Mouse (Mus musculus) heart, embryonic 14.5 days (tissue): ENCODE measurements around the gene Nnmt. TPM values are rescaled to one million over a fixed set of nuclear protein-coding genes. Genes with fewer than 3 reads are reported as not detected.

ENCODE experiments used
- ATAC-seq: fragments of 200-750 bp; cut with Nextera tagmentation; 2 replicates; pipeline ENCODE4 v1.8.0; 2017; ENCODE audit warnings: low read depth, moderate TSS enrichment; ENCODE audit not compliant: insufficient number of reproducible peaks, insufficient read depth, low FRiP score
- H3K27ac ChIP-seq, 2 experiments: fragments of 200-500 bp in 1 of 2; fragments of 300-500 bp in 1 of 2; sonication (generic) in 1 of 2; replicated peaks in 1 of 2; 2 replicates each; pipeline ENCODE4 v1.5.1; 2012 to 2014; ENCODE audit warnings: low read depth in 2 of 2, low read length in 2 of 2, control low read depth in 1 of 2, mild to moderate bottlenecking in 1 of 2, mixed read lengths in 1 of 2; ENCODE audit not compliant: control insufficient read depth in 1 of 2, insufficient read depth in 1 of 2
- H3K27me3 ChIP-seq: fragments of 300-500 bp; sonication (generic); 2 replicates; pipeline ENCODE4 v1.6.1; 2014; ENCODE audit warnings: mild to moderate bottlenecking, low read length, control low read depth; ENCODE audit not compliant: control insufficient read depth, insufficient read depth
- H3K36me3 ChIP-seq: fragments of 300-500 bp; sonication (generic); 2 replicates; pipeline ENCODE4 v1.6.1; 2014; ENCODE audit warnings: mild to moderate bottlenecking, control low read depth, low read length, mixed read lengths; ENCODE audit not compliant: control insufficient read depth, insufficient read depth
- H3K4me1 ChIP-seq, 2 experiments: fragments of 200-500 bp in 1 of 2; fragments of 300-500 bp in 1 of 2; sonication (generic) in 1 of 2; 2 replicates each; pipeline ENCODE4 v1.6.1; 2012 to 2014; ENCODE audit warnings: low read length in 2 of 2, control low read depth in 1 of 2, mixed read lengths in 1 of 2; ENCODE audit not compliant: control insufficient read depth in 2 of 2, insufficient read depth in 2 of 2
- H3K4me2 ChIP-seq: fragments of 300-500 bp; sonication (generic); 2 replicates; pipeline ENCODE4 v1.6.1; 2014; ENCODE audit warnings: mild to moderate bottlenecking, low read length
- H3K4me3 ChIP-seq, 2 experiments: fragments of 200-500 bp in 1 of 2; fragments of 300-500 bp in 1 of 2; sonication (generic) in 1 of 2; 2 replicates each; pipeline ENCODE4 v1.5.1; 2012 to 2014; ENCODE audit warnings: low read length in 2 of 2, mild to moderate bottlenecking in 2 of 2, control low read depth in 1 of 2, low read depth in 1 of 2, moderate library complexity in 1 of 2; ENCODE audit not compliant: control insufficient read depth in 1 of 2, insufficient read depth in 1 of 2
- H3K9ac ChIP-seq: fragments of 300-500 bp; sonication (generic); 2 replicates; pipeline ENCODE4 v1.6.1; 2014; ENCODE audit warnings: mild to moderate bottlenecking, low read length
- H3K9me3 ChIP-seq: fragments of 300-500 bp; sonication (generic); 2 replicates; pipeline ENCODE4 v1.6.1; 2016; ENCODE audit warnings: low read length, control low read depth; ENCODE audit not compliant: control insufficient read depth
- whole genome bisulfite sequencing: fragments of 180-500 bp; shearing (Covaris S2); extraction: QIAGEN DNeasy Blood & Tissue Kit; methylation state at CpG from one replicate; pipeline ENCODE4 v1.1.7; 2014; 5-methylcytosine and 5-hydroxymethylcytosine counted together
- polyA plus RNA-seq: library from polyadenylated mRNA; unstranded; fragments of >200 nt; fragmentation: Nextera tagmentation; extraction: Ambion mirVana; gene quantifications from 2 replicates; pipeline ENCODE4 v1.2.1, GENCODE M21; 2014

Nnmt gene
- polyA plus RNA-seq, 1 experiment from 2014 or later = 4.4 TPM

GRCm38 (mm10) chr9:48549056-48549455, 55.9 kb downstream of the Nnmt start:
- WGBS = 68% methylated on average over 2 of the region's 2 CpGs
- no peaks in the 10 kb centered on the region for H3K9me3 ChIP-seq
- H3K9ac ChIP-seq = no peak overlapping the region
- no peak overlapping the region for H3K27ac ChIP-seq
- no peaks in the 10 kb centered on the region for H3K27me3 ChIP-seq
- no peak overlapping the region for H3K4me2 ChIP-seq
- H3K36me3 ChIP-seq = no peaks in the 10 kb centered on the region
- H3K4me3 ChIP-seq = no peak overlapping the region
- no peak for ATAC-seq
- no peaks in the 10 kb centered on the region for H3K4me1 ChIP-seq

GRCm38 (mm10) chr9:48547233-48547632, 57.7 kb downstream of the Nnmt start:
- no peaks in the 10 kb centered on the region for H3K4me1 ChIP-seq
- H3K9me3 ChIP-seq = no peaks in the 10 kb centered on the region
- no peak overlapping the region for H3K27ac ChIP-seq
- H3K9ac ChIP-seq = no peak overlapping the region
- H3K4me3 ChIP-seq = no peak overlapping the region
- no peak overlapping the region for H3K4me2 ChIP-seq
- ATAC-seq = no peak
- no peaks in the 10 kb centered on the region for H3K27me3 ChIP-seq
- no peaks in the 10 kb centered on the region for H3K36me3 ChIP-seq

Other genes starting within 250 kb of the Nnmt start
- 73.1 and 75.2 TPM in 2 replicates for gene Rexo2, start 124.5 kb downstream of the Nnmt start, polyA plus RNA-seq
- 84.5 and 85.7 TPM in 2 replicates for gene Rbm7, start 109.9 kb downstream of the Nnmt start, polyA plus RNA-seq
- 36.7 and 40.7 TPM in 2 replicates for gene Gm5617, start 109.7 kb downstream of the Nnmt start, polyA plus RNA-seq
- gene Zbtb16, start 231.1 kb upstream of the Nnmt start, polyA plus RNA-seq = 2.1 and 3.3 TPM in 2 replicates